Mouse (Mus musculus): ENCODE results near the gene Ulbp1. TPM values are rescaled to one million over a fixed set of nuclear protein-coding genes. Genes with fewer than 3 reads are reported as not detected.
A peak's percentile ranks its signal among the peaks of the same experiment; 100 is the strongest.

The Ulbp1 gene
- polyA plus RNA-seq, 1 experiment from 2014 or later: 3.0 TPM

- Histone ChIP-seq H3K9me3 (ENCODE audit: control insufficient read depth, low read length) (no peaks in the 10 kb centered on the region), H3K4me1 (ENCODE audit: control insufficient read depth, insufficient read depth, low read length) (no peaks in the 10 kb centered on the region), H3K27me3 (replicated peaks; ENCODE audit: control insufficient read depth, insufficient read depth, low read length) (no peaks in the 10 kb centered on the region), H3K9ac (ENCODE audit: low read depth, low read length) (no peak overlapping the region), H3K4me3 (ENCODE audit: low read length) (no peak overlapping the region), H3K4me2 (ENCODE audit: low read depth, low read length) (no peak overlapping the region), H3K36me3 (ENCODE audit: control insufficient read depth, insufficient read depth, low read length) (no peaks in the 10 kb centered on the region), H3K27ac (ENCODE audit: low read length) (no peak overlapping the region)
- ATAC-seq: no peak
- 73% methylated on average over 2 of the region's 2 CpGs for WGBS
These were observed 34.5 kb downstream of the Ulbp1 start for GRCm38 (mm10) chr10:7438928-7439327.

- Histone ChIP-seq H3K4me2 (ENCODE audit: low read depth, low read length) (peak overlapping the region; percentile 99), H3K27ac (ENCODE audit: low read length) (no peak overlapping the region), H3K27me3 (replicated peaks; ENCODE audit: control insufficient read depth, insufficient read depth, low read length) (peaks cover 24% of the 10 kb centered on the region), H3K4me1 (ENCODE audit: control insufficient read depth, insufficient read depth, low read length) (peaks cover 5% of the 10 kb centered on the region), H3K36me3 (ENCODE audit: control insufficient read depth, insufficient read depth, low read length) (no peaks in the 10 kb centered on the region), H3K9ac (ENCODE audit: low read depth, low read length) (no peak overlapping the region), H3K4me3 (ENCODE audit: low read length) (peak overlapping the region; percentile 65), H3K9me3 (ENCODE audit: control insufficient read depth, low read length) (no peaks in the 10 kb centered on the region)
- ATAC-seq: no peak
- 10% methylated on average over 55 of the region's 55 CpGs for WGBS
These were observed 80.0 kb downstream of the Ulbp1 start for GRCm38 (mm10) chr10:7393143-7394035.

GRCm38 (mm10) chr10:7391935-7392930 lies 81.2 kb downstream of the Ulbp1 start:
- Histone ChIP-seq H3K4me2 (ENCODE audit: low read depth, low read length) (peak overlapping the region; percentile 99), H3K36me3 (ENCODE audit: control insufficient read depth, insufficient read depth, low read length) (no peaks in the 10 kb centered on the region), H3K4me3 (ENCODE audit: low read length) (peak overlapping the region; percentile 65), H3K27ac (ENCODE audit: low read length) (no peak overlapping the region), H3K9ac (ENCODE audit: low read depth, low read length) (peak overlapping the region; percentile 63; the same call in 1 of the 2 replicates), H3K4me1 (ENCODE audit: control insufficient read depth, insufficient read depth, low read length) (peaks cover 5% of the 10 kb centered on the region), H3K27me3 (replicated peaks; ENCODE audit: control insufficient read depth, insufficient read depth, low read length) (peaks cover 24% of the 10 kb centered on the region), H3K9me3 (ENCODE audit: control insufficient read depth, low read length) (no peaks in the 10 kb centered on the region)
- ATAC-seq: peak; percentile 63
- WGBS: under 1% methylated on average over 73 of the region's 73 CpGs

GRCm38 (mm10) chr10:7391561-7391934 lies 81.9 kb downstream of the Ulbp1 start:
- Histone ChIP-seq H3K9me3 (ENCODE audit: control insufficient read depth, low read length) (no peaks in the 10 kb centered on the region), H3K4me2 (ENCODE audit: low read depth, low read length) (peak overlapping the region; percentile 99), H3K27ac (ENCODE audit: low read length) (no peak overlapping the region), H3K4me1 (ENCODE audit: control insufficient read depth, insufficient read depth, low read length) (peaks cover 5% of the 10 kb centered on the region), H3K36me3 (ENCODE audit: control insufficient read depth, insufficient read depth, low read length) (no peaks in the 10 kb centered on the region), H3K9ac (ENCODE audit: low read depth, low read length) (peak overlapping the region; percentile 63; the same call in 1 of the 2 replicates), H3K27me3 (replicated peaks; ENCODE audit: control insufficient read depth, insufficient read depth, low read length) (peaks cover 24% of the 10 kb centered on the region), H3K4me3 (ENCODE audit: low read length) (peak overlapping the region; percentile 65)
- ATAC-seq: peak; percentile 71
- 1% methylated on average over 19 of the region's 20 CpGs for WGBS

GRCm38 (mm10) chr10:7391108-7391507 lies 82.3 kb downstream of the Ulbp1 start:
- Histone ChIP-seq H3K27ac (ENCODE audit: low read length) (no peak overlapping the region), H3K9me3 (ENCODE audit: control insufficient read depth, low read length) (no peaks in the 10 kb centered on the region), H3K36me3 (ENCODE audit: control insufficient read depth, insufficient read depth, low read length) (no peaks in the 10 kb centered on the region), H3K9ac (ENCODE audit: low read depth, low read length) (peak overlapping the region; percentile 63), H3K4me3 (ENCODE audit: low read length) (peak overlapping the region; percentile 65), H3K4me1 (ENCODE audit: control insufficient read depth, insufficient read depth, low read length) (peaks cover 5% of the 10 kb centered on the region), H3K27me3 (replicated peaks; ENCODE audit: control insufficient read depth, insufficient read depth, low read length) (peaks cover 24% of the 10 kb centered on the region), H3K4me2 (ENCODE audit: low read depth, low read length) (peak overlapping the region; percentile 99)
- under 1% methylated on average over 31 of the region's 31 CpGs for WGBS
- ATAC-seq: peak; percentile 76

Other genes with a start within 250 kb of the Ulbp1 start
- gene Lrp11, start 116.2 kb upstream of the Ulbp1 start, polyA plus RNA-seq (2015; fragmentation: Nextera tagmentation; extraction: Ambion mirVana): 3.1 and 3.7 TPM in 2 replicates
- 36.9 and 39.5 TPM in 2 replicates for gene Nup43, start 193.9 kb upstream of the Ulbp1 start, polyA plus RNA-seq (2015; fragmentation: Nextera tagmentation; extraction: Ambion mirVana)
- gene Pcmt1, start 207.5 kb upstream of the Ulbp1 start, polyA plus RNA-seq (2015; fragmentation: Nextera tagmentation; extraction: Ambion mirVana): 105 and 112 TPM in 2 replicates
- 5.7 and 7.3 TPM in 2 replicates for gene Lats1, start 207.6 kb upstream of the Ulbp1 start, polyA plus RNA-seq (2015; fragmentation: Nextera tagmentation; extraction: Ambion mirVana)